In the genomic region with DNA sequence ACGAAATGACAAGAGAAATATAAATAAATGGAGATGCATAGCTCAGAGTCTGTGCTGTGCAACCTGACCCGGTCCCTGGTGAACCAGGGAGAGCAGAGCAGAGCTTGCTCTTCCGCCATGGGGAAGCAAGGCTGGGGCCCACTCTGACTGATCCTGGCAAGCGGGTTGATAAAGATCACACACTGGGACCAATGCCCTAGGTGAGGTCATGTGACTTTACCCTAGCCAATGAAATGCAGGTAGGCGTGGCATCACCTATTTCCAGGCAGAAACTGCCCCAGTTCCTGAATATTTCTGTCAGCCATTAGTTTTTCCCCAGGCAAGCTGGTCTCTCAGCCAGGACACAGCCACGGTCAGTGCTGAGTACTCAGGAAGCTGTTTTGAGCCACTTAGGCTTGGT, we compare ENCODE assay signal across 9 mouse cellular contexts. TPM values are rescaled to one million over a fixed set of nuclear protein-coding genes. Genes with fewer than 3 reads are reported as not detected.
DNase-seq lines count a peak whose midpoint lies in the region; ATAC-seq and TF ChIP-seq lines count a peak whose summit lies in the region.
"Had no signal": no experiment of that assay in that cellular context is flagged by ENCODE, and none has a peak within 500 bp of the region (broad histone marks: within the 10 kb centered on the region; RNA-seq: fewer than 3 reads in every experiment).

No protein-coding gene starts in this region.

- no peak for ATAC-seq in lung, embryonic 14.5 days (ENCODE audit: insufficient read depth)
- ATAC-seq in kidney, embryonic 14.5 days (ENCODE audit: low FRiP score, low TSS enrichment), result no peak
- ATAC-seq in megakaryocyte-erythroid progenitor cell, adult 5-6 weeks (replicated peaks; ENCODE audit: low FRiP score, low TSS enrichment, poor library complexity, severe bottlenecking), result peak; percentile 77
- no peak for ATAC-seq in monocyte, adult 5-6 weeks (replicated peaks; ENCODE audit: insufficient number of reproducible peaks, low FRiP score, low TSS enrichment, poor library complexity, severe bottlenecking)
- ATAC-seq: midbrain, embryonic 15.5 days had no signal

- 32% methylated on average over 6 of the region's 6 CpGs for WGBS in lung, embryonic 14.5 days
- WGBS in kidney, embryonic 14.5 days, result 42% methylated on average over 6 of the region's 6 CpGs

- no peaks in the 10 kb centered on the region for H3K27me3 ChIP-seq in lung, embryonic 14.5 days (ENCODE audit: insufficient read depth, low read length)
- no peaks in the 10 kb centered on the region for H3K27me3 ChIP-seq in kidney, embryonic 14.5 days (ENCODE audit: control insufficient read depth, insufficient read depth, low read length)
- H3K27me3 ChIP-seq: forebrain, embryonic 12.5 days; midbrain, embryonic 15.5 days had no signal

- no peaks in the 10 kb centered on the region for H3K9me3 ChIP-seq in lung, embryonic 14.5 days (ENCODE audit: low read depth, low read length)
- no peaks in the 10 kb centered on the region for H3K9me3 ChIP-seq in kidney, embryonic 14.5 days (ENCODE audit: control insufficient read depth, low read length)
- H3K9me3 ChIP-seq: forebrain, embryonic 12.5 days; midbrain, embryonic 15.5 days had no signal

- H3K4me1 ChIP-seq in lung, embryonic 14.5 days (ENCODE audit: insufficient read depth), result peaks cover 24% of the 10 kb centered on the region
- peaks cover 47% of the 10 kb centered on the region for H3K4me1 ChIP-seq in kidney, embryonic 14.5 days (ENCODE audit: control insufficient read depth, insufficient read depth, low read length)

- H3K4me3 ChIP-seq in lung, embryonic 14.5 days (ENCODE audit: low read depth, low read length), result no peak overlapping the region
- H3K4me3 ChIP-seq in kidney, embryonic 14.5 days (ENCODE audit: low read length), result no peak overlapping the region
- H3K4me3 ChIP-seq: forebrain, embryonic 12.5 days; midbrain, embryonic 15.5 days had no signal

- no peaks in the 10 kb centered on the region for H3K36me3 ChIP-seq in lung, embryonic 14.5 days (ENCODE audit: insufficient read depth)
- no peaks in the 10 kb centered on the region for H3K36me3 ChIP-seq in kidney, embryonic 14.5 days (ENCODE audit: control insufficient read depth, insufficient read depth, low read length)
- H3K36me3 ChIP-seq: forebrain, embryonic 12.5 days; midbrain, embryonic 15.5 days had no signal

- peak overlapping the region; percentile 16; the same call in 1 of the 2 replicates for H3K9ac ChIP-seq in lung, embryonic 14.5 days
- H3K9ac ChIP-seq in kidney, embryonic 14.5 days (ENCODE audit: low read depth, low read length), result no peak overlapping the region
- H3K9ac ChIP-seq: forebrain, embryonic 12.5 days; midbrain, embryonic 15.5 days had no signal

- H3K27ac ChIP-seq in lung, embryonic 14.5 days (ENCODE audit: low read depth), result no peak overlapping the region
- peak overlapping the region; percentile 59; the same call in 1 of the 2 replicates for H3K27ac ChIP-seq in kidney, embryonic 14.5 days (ENCODE audit: low read depth, low read length)
- H3K27ac ChIP-seq: midbrain, embryonic 15.5 days had no signal

- TF ChIP-seq CTCF in lung, embryonic 14.5 days (IDR thresholded peaks at IDR 0.05; ENCODE audit: low read depth), result no peak

- peak; percentile 61 for DNase-seq in lung, embryonic 14.5 days
- no peak for DNase-seq in lung, postnatal 10 days
- peak; percentile 47 for DNase-seq in c-Kit-negative CD71-positive TER-119-positive erythroid progenitor cells, embryonic 14.5 days (ENCODE audit: low read depth, low spot score)
- no peak for DNase-seq in neural tube, embryonic 10.5 days (ENCODE audit: extremely low spot score, low spot score)

- H3K4me2 ChIP-seq in lung, embryonic 14.5 days, result no peak overlapping the region
- H3K4me2 ChIP-seq in kidney, embryonic 14.5 days (replicated peaks; ENCODE audit: low read depth, low read length), result no peak overlapping the region
- H3K4me2 ChIP-seq: forebrain, embryonic 12.5 days; midbrain, embryonic 15.5 days had no signal

RNA-seq across cellular contexts. Expression of gene Crybb3, which starts 37.3 kb away (rescaled TPM):
- 0.46 and 1.1 TPM in 2 replicates for polyA plus RNA-seq in lung, embryonic 14.5 days (2014; fragmentation: Nextera tagmentation; extraction: Ambion mirVana)
- polyA plus RNA-seq in kidney, embryonic 14.5 days (2014; fragmentation: Nextera tagmentation; extraction: Ambion mirVana), result 0.47 and 1.8 TPM in 2 replicates
- total RNA-seq in megakaryocyte-erythroid progenitor cell, adult 5-6 weeks (2014; fragmentation: Nextera tagmentation), result not detected in 2 replicates
- not detected in 2 replicates for total RNA-seq in megakaryocyte-erythroid progenitor cell, adult 5-6 weeks (2017)
- not detected in 3 replicates for total RNA-seq in monocyte, adult 5-6 weeks (2017)

RNA-seq across cellular contexts. Expression of gene Crybb2, which starts 48.8 kb away (rescaled TPM):
- polyA plus RNA-seq in lung, embryonic 14.5 days (2014; fragmentation: Nextera tagmentation; extraction: Ambion mirVana), result not detected in 2 replicates
- polyA plus RNA-seq in kidney, embryonic 14.5 days (2014; fragmentation: Nextera tagmentation; extraction: Ambion mirVana), result not detected in 2 replicates
- not detected in 2 replicates for total RNA-seq in megakaryocyte-erythroid progenitor cell, adult 5-6 weeks (2014; fragmentation: Nextera tagmentation)
- not detected in 2 replicates for total RNA-seq in megakaryocyte-erythroid progenitor cell, adult 5-6 weeks (2017)
- not detected in 3 replicates for total RNA-seq in monocyte, adult 5-6 weeks (2017)
- polyA plus RNA-seq: forebrain, embryonic 12.5 days; midbrain, embryonic 15.5 days had no signal

Comparison
In these comparisons a context has a peak if more than half of its experiments do, and no peak if none do; other contexts are left out.
1. DNase-seq: peak in lung, embryonic 14.5 days (single experiment) and c-Kit-negative CD71-positive TER-119-positive erythroid progenitor cells, embryonic 14.5 days (single experiment); none in lung, postnatal 10 days (single experiment) and neural tube, embryonic 10.5 days (single experiment).